Mouse (Mus musculus) intestine, embryonic 16.5 days (tissue): ENCODE data around the gene Abhd4. TPM values are rescaled to one million over a fixed set of nuclear protein-coding genes. Genes with fewer than 3 reads are reported as not detected.

ENCODE experiments used
- ATAC-seq: fragments of 200-750 bp; cut with Nextera tagmentation; 2 replicates; pipeline ENCODE4 v1.8.0; 2017; ENCODE audit warnings: moderate TSS enrichment, moderate library complexity
- H3K27ac ChIP-seq: fragments of 300-500 bp; sonication (generic); 2 replicates; pipeline ENCODE4 v1.5.1; 2014; ENCODE audit warnings: mild to moderate bottlenecking, low read length
- H3K27me3 ChIP-seq: fragments of 300-500 bp; sonication (generic); replicated peaks from 2 replicates; pipeline ENCODE4 v1.6.1; 2014; ENCODE audit warnings: low read length, control low read depth, mixed read lengths; ENCODE audit not compliant: control insufficient read depth, insufficient read depth
- H3K36me3 ChIP-seq: fragments of 300-500 bp; sonication (generic); 2 replicates; pipeline ENCODE4 v1.6.1; 2014; ENCODE audit warnings: low read length, control low read depth; ENCODE audit not compliant: control insufficient read depth, insufficient read depth
- H3K4me1 ChIP-seq: fragments of 300-500 bp; sonication (generic); 2 replicates; pipeline ENCODE4 v1.6.1; 2014; ENCODE audit warnings: low read length, control low read depth, mixed read lengths; ENCODE audit not compliant: control insufficient read depth, insufficient read depth
- H3K4me2 ChIP-seq: fragments of 300-500 bp; sonication (generic); 2 replicates; pipeline ENCODE4 v1.6.1; 2014; ENCODE audit warnings: low read depth, low read length, control low read depth
- H3K4me3 ChIP-seq: fragments of 300-500 bp; sonication (generic); 2 replicates; pipeline ENCODE4 v1.5.1; 2014; ENCODE audit warnings: mild to moderate bottlenecking, low read length
- H3K9ac ChIP-seq: fragments of 300-500 bp; sonication (generic); 2 replicates; pipeline ENCODE4 v1.6.1; 2014; ENCODE audit warnings: low read depth, low read length
- H3K9me3 ChIP-seq: fragments of 300-500 bp; sonication (generic); 2 replicates; pipeline ENCODE4 v1.6.1; 2016; ENCODE audit warnings: low read length, control low read depth; ENCODE audit not compliant: control insufficient read depth
- WGBS: fragments of 180-500 bp; shearing (Covaris S2); extraction: QIAGEN DNeasy Blood & Tissue Kit; methylation state at CpG from one replicate; pipeline ENCODE4 v1.1.7; 2014; 5-methylcytosine and 5-hydroxymethylcytosine counted together
- polyA plus RNA-seq: library from polyadenylated mRNA; unstranded; fragments of >200 nt; fragmentation: Nextera tagmentation; extraction: Ambion mirVana; gene quantifications from 2 replicates; pipeline ENCODE4 v1.2.1, GENCODE M21; 2015

Abhd4 gene
- polyA plus RNA-seq, 1 experiment from 2014 or later = 47.8 TPM

GRCm38 (mm10) chr14:54219849-54220248 lies 34.1 kb upstream of the Abhd4 start:
- H3K9ac ChIP-seq = no peak overlapping the region
- H3K4me2 ChIP-seq = no peak overlapping the region
- no peaks in the 10 kb centered on the region for H3K9me3 ChIP-seq
- H3K4me1 ChIP-seq = peaks cover 14% of the 10 kb centered on the region; the same call in 1 of the 2 replicates
- H3K27ac ChIP-seq = no peak overlapping the region
- H3K4me3 ChIP-seq = no peak overlapping the region
- no peaks in the 10 kb centered on the region for H3K27me3 ChIP-seq
- ATAC-seq = no peak
- 52% methylated on average over 7 of the region's 7 CpGs for WGBS
- no peaks in the 10 kb centered on the region for H3K36me3 ChIP-seq

DNA sequence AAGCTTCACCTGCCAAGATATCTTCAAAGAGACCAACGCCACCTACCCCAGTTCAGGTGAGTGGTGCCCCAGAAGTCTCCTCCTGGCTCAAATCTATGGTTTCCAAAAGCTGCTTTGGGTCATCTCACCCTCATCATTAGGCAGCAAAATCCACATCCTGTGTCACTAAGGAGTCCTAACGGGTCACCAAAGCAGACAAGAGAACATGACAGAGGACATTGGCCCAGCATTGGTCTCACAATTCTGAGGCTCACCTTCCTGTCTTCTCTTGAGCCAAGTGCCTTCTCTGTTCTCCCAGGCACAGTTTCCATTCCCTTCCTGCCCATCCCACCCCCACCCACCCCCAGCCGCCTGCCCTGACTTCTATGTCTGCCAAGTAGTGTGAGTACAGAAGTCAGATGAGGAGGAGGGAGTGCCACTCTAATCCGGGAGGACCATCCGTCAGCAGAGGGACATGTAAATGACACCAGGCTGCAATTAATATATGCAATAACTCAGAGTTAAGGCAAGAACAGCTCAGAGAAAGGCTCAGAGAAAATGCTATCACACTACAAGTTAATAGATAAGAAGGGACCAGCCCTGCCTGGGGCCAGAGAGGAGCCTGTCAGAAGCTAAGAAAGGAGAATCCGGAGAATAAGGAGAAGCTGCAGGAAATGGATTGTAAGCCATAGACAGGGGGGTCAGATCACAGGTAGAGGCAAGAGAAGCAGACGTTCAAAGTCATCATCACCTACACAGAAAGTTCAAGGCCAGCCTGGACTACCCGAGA lies 33.1 kb upstream of the Abhd4 start:
- 71% methylated on average over 8 of the region's 8 CpGs for WGBS
- no peak for ATAC-seq
- H3K4me1 ChIP-seq = peaks cover 15% of the 10 kb centered on the region; the same call in 1 of the 2 replicates

DNA sequence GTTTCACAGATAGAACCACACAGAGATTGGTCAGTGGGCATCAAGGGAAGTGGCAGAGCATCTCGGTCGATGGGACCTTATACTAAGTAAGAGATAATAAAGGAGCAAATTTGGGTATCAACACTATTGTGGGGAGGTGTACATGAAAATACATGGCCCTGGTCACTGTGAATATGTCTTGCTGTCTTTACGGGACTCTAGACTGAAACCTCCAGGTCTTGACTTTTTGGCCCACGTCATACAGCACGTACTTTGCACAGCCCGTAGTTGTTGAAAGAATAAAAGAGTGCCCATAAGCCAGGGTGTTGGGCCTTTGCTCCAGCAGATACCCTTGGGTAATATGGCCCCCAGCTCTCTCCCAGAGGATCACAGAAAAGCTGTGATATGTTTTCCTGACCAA lies 32.3 kb upstream of the Abhd4 start:
- H3K4me3 ChIP-seq = no peak overlapping the region
- no peak overlapping the region for H3K4me2 ChIP-seq
- 97% methylated on average over 6 of the region's 6 CpGs for WGBS
- ATAC-seq = no peak
- H3K4me1 ChIP-seq = peaks cover 12% of the 10 kb centered on the region; the same call in 1 of the 2 replicates
- H3K9me3 ChIP-seq = no peaks in the 10 kb centered on the region
- H3K27ac ChIP-seq = no peak overlapping the region
- H3K9ac ChIP-seq = no peak overlapping the region
- no peaks in the 10 kb centered on the region for H3K36me3 ChIP-seq
- no peaks in the 10 kb centered on the region for H3K27me3 ChIP-seq

More for the DNA sequence above, 33.1 kb upstream of the Abhd4 start:
- H3K36me3 ChIP-seq = no peaks in the 10 kb centered on the region
- H3K4me2 ChIP-seq = no peak overlapping the region
- no peak overlapping the region for H3K4me3 ChIP-seq
- no peak overlapping the region for H3K9ac ChIP-seq
- H3K27me3 ChIP-seq = no peaks in the 10 kb centered on the region
- no peak overlapping the region for H3K27ac ChIP-seq
- H3K9me3 ChIP-seq = no peaks in the 10 kb centered on the region

GRCm38 (mm10) chr14:54222289-54222727 lies 31.7 kb upstream of the Abhd4 start:
- Histone ChIP-seq H3K4me3 (no peak overlapping the region), H3K9ac (no peak overlapping the region), H3K36me3 (no peaks in the 10 kb centered on the region), H3K4me1 (peaks cover 17% of the 10 kb centered on the region), H3K27me3 (no peaks in the 10 kb centered on the region), H3K27ac (peak overlapping the region; percentile 13; the same call in 1 of the 2 replicates), H3K4me2 (no peak overlapping the region), H3K9me3 (no peaks in the 10 kb centered on the region)
- peak; percentile 19; the same call in 1 of the 2 replicates for ATAC-seq
- WGBS = 81% methylated on average over 8 of the region's 8 CpGs

GRCm38 (mm10) chr14:54223315-54224063 lies 30.5 kb upstream of the Abhd4 start:
- WGBS = 57% methylated on average over 13 of the region's 13 CpGs
- Histone ChIP-seq H3K4me3 (no peak overlapping the region), H3K36me3 (no peaks in the 10 kb centered on the region), H3K9ac (no peak overlapping the region), H3K9me3 (no peaks in the 10 kb centered on the region), H3K27ac (no peak overlapping the region), H3K4me1 (peaks cover 24% of the 10 kb centered on the region), H3K4me2 (no peak overlapping the region), H3K27me3 (no peaks in the 10 kb centered on the region)
- no peak for ATAC-seq

GRCm38 (mm10) chr14:54224064-54224417 lies 29.9 kb upstream of the Abhd4 start:
- H3K27me3 ChIP-seq = no peaks in the 10 kb centered on the region
- no peak overlapping the region for H3K9ac ChIP-seq
- H3K4me2 ChIP-seq = no peak overlapping the region
- H3K4me3 ChIP-seq = no peak overlapping the region
- no peaks in the 10 kb centered on the region for H3K36me3 ChIP-seq
- H3K4me1 ChIP-seq = peaks cover 26% of the 10 kb centered on the region
- no peaks in the 10 kb centered on the region for H3K9me3 ChIP-seq
- H3K27ac ChIP-seq = no peak overlapping the region
- no peak for ATAC-seq
- 88% methylated on average over 5 of the region's 5 CpGs for WGBS

GRCm38 (mm10) chr14:54224484-54225467 lies 29.2 kb upstream of the Abhd4 start:
- H3K9ac ChIP-seq = peak overlapping the region; percentile 5; the same call in 1 of the 2 replicates

DNA sequence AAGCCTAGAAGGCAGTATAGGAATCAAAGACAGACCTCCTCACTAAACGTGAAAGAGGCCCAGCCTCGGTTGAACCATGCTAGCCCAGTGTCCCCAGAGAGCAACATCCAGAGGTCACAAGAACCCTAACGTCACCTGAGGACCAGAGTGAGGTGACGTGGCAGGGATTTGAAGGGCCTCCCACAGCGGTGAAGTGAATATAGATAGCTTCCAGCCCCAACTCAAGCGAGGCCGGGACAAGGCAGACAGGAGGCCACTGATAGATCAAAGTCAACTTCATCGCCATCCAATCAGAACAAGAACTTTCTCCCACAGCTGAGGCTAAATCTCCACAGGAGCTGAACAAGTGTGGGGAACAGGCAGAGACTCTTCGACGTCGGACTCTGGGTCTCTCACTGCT lies 28.3 kb upstream of the Abhd4 start:
- no peak for ATAC-seq
- H3K27me3 ChIP-seq = no peaks in the 10 kb centered on the region
- 84% methylated on average over 11 of the region's 11 CpGs for WGBS
- H3K27ac ChIP-seq = no peak overlapping the region
- H3K4me1 ChIP-seq = peaks cover 28% of the 10 kb centered on the region
- no peak overlapping the region for H3K9ac ChIP-seq
- no peak overlapping the region for H3K4me2 ChIP-seq
- H3K36me3 ChIP-seq = no peaks in the 10 kb centered on the region
- no peaks in the 10 kb centered on the region for H3K9me3 ChIP-seq
- H3K4me3 ChIP-seq = no peak overlapping the region

More at GRCm38 (mm10) chr14:54224484-54225467, 29.2 kb upstream of the Abhd4 start:
- Histone ChIP-seq H3K27me3 (no peaks in the 10 kb centered on the region), H3K4me2 (no peak overlapping the region), H3K4me3 (no peak overlapping the region), H3K4me1 (peaks cover 26% of the 10 kb centered on the region), H3K27ac (no peak overlapping the region), H3K36me3 (no peaks in the 10 kb centered on the region), H3K9me3 (no peaks in the 10 kb centered on the region)
- 55% methylated on average over 16 of the region's 16 CpGs for WGBS
- ATAC-seq = no peak
